Mouse (Mus musculus) gastrocnemius, postnatal 10 days (tissue): ENCODE measurements around the gene Fbln1. TPM values are rescaled to one million over a fixed set of nuclear protein-coding genes. Genes with fewer than 3 reads are reported as not detected.

Experiments used
- total RNA-seq, 2 experiments: library from RNA; stranded (reverse); gene quantifications; 2 replicates each; pipeline ENCODE4 v1.2.3; 2021

Fbln1 gene
- total RNA-seq, 2 experiments from 2014 or later, result 18.7 to 23.4 TPM

Other genes starting within 250 kb of the Fbln1 start
- 10 to 100 TPM; 23.5 to 27.3 TPM for gene 5031439G07Rik, start 217.4 kb upstream of the Fbln1 start, total RNA-seq
- not detected for gene Upk3a, start 188.8 kb upstream of the Fbln1 start, total RNA-seq
- gene Fam118a, start 177.0 kb upstream of the Fbln1 start, total RNA-seq, result 1 to 10 TPM; 7.0 to 7.1 TPM
- gene Smc1b, start 74.0 kb upstream of the Fbln1 start, total RNA-seq, result under 1 TPM in 1 of 2 experiments, not detected in 1; 0.34 TPM
- gene Ribc2, start 73.9 kb upstream of the Fbln1 start, total RNA-seq, result not detected
- gene Atxn10, start 130.3 kb downstream of the Fbln1 start, total RNA-seq, result 10 to 100 TPM; 69.7 to 78.9 TPM